Mouse (Mus musculus): Measurements from ENCODE around the gene Trpm8.

The Trpm8 gene

DNA sequence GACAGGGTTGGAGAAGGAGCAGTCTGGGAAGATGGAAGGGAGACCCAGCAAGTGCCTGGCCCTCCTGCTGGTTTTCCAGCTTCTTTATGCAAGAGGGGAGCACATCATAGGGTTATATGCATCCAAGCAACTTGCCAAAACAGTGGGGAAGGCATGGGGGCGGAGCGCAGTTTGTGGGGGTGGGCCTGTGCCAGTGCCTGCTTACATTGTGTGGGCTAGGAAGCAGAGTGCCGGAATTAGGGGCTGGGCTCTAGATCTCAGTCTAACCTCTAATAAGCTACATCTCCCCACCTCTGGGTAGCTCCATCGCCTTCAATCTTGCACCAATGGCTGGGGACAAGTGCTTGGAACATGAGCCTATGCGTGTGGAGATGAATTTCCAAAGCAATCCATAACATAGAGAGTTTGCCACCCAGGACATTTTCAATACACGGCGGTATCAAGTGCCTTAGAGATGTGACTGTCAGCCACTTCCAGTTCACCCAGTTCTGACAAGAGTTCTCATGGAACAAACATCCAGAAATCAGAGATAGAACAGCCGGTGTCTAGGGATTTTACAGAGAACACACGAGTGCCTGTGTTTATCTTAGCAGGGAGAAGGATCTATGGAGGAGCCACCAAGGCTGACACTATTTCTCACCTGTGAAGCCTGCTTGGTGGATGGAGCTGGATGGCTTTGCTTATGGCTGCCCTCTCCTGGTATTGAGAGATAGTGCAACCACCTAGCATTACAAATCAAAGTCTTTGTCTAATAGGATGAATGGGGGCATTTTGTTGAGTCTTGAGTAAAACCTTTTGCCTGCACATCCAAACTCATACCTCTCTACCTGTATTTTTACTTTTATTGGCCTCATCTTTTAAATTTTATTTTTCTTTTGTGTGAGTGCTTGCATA lies 23.9 kb downstream of the Trpm8 start:
- TF ChIP-seq NANOG (IDR thresholded peaks at IDR 0.05; ENCODE audit: borderline replicate concordance, low read length) (no peak), CTCF (conservative IDR thresholded peaks at IDR 0.05; ENCODE audit: low read length) (peak; percentile 81), POU5F1 (IDR thresholded peaks at IDR 0.05; ENCODE audit: borderline replicate concordance, low read length) (no peak)
- Histone ChIP-seq H3K9me3 (ENCODE audit: low read length) (no peaks in the 10 kb centered on the region), H3K27me3 (ENCODE audit: insufficient read depth, low read length) (peaks cover 11% of the 10 kb centered on the region), H3K4me3 (replicated peaks; ENCODE audit: low read length) (no peak overlapping the region), H3K4me1 (replicated peaks; ENCODE audit: low read depth, low read length) (no peaks in the 10 kb centered on the region), H3K36me3 (ENCODE audit: insufficient read depth, low read length) (no peaks in the 10 kb centered on the region)

DNA sequence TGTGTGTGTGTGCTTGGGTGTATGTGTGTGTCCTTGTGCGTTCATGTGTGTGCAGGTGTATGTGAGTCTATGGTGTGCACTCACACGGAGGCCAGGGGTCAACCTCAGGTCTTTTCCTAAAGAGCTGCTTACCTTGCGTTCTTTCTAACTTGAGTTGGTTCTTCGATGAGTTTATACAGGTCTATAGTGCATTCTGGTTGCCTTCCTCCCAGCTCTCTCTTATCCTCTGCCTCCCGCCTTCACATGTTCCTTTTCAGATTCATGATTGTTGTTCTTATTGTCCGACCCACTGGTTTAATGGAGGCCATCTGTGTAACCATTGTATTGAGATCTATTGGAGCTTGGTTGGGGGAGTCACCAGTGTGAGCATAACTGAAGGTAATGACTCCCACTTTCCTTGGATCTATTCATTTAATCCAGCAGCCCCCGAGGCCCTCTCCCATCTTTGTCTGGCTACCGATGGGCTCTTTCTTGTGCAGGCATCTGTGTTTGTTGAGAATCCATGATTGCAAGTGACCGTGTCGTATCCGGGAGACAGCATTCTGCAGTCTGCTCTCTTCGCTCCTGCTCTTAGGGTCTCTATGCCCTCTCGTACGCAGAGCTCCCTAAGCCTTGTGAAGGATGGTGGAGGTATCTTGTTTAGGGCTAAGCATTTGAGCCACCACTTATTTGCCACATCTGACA lies 24.7 kb downstream of the Trpm8 start:
- Histone ChIP-seq H3K4me3 (replicated peaks; ENCODE audit: low read length) (no peak overlapping the region), H3K4me1 (replicated peaks; ENCODE audit: low read depth, low read length) (no peaks in the 10 kb centered on the region), H3K27me3 (ENCODE audit: insufficient read depth, low read length) (peaks cover 11% of the 10 kb centered on the region), H3K9me3 (ENCODE audit: low read length) (no peaks in the 10 kb centered on the region), H3K36me3 (ENCODE audit: insufficient read depth, low read length) (no peaks in the 10 kb centered on the region)
- TF ChIP-seq POU5F1 (IDR thresholded peaks at IDR 0.05; ENCODE audit: borderline replicate concordance, low read length) (no peak), CTCF (conservative IDR thresholded peaks at IDR 0.05; ENCODE audit: low read length) (no peak), NANOG (IDR thresholded peaks at IDR 0.05; ENCODE audit: borderline replicate concordance, low read length) (no peak)

DNA sequence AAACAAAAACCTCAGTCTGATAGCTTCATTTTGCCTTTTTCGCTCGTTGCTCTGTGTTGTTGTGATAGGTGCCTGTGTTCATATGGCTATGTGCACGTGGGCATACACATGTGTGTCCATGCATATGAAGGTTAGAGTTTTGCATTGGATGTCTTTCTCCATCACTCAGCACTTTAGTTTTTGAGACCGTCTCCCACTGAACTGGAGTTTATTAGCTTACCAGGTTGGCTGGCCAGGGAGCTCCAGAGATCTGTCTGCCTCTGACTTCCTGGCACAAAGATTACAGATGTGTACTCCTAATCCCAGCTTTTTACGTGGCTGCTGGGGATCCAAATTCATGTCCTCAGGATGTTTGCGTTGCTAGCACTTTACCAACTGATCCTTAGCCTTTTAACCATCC lies 26.3 kb downstream of the Trpm8 start:
- Histone ChIP-seq H3K9me3 (ENCODE audit: low read length) (no peaks in the 10 kb centered on the region), H3K27me3 (ENCODE audit: insufficient read depth, low read length) (peaks cover 11% of the 10 kb centered on the region), H3K4me3 (replicated peaks; ENCODE audit: low read length) (no peak overlapping the region), H3K4me1 (replicated peaks; ENCODE audit: low read depth, low read length) (no peaks in the 10 kb centered on the region), H3K36me3 (ENCODE audit: insufficient read depth, low read length) (no peaks in the 10 kb centered on the region)
- TF ChIP-seq POU5F1 (IDR thresholded peaks at IDR 0.05; ENCODE audit: borderline replicate concordance, low read length) (no peak), CTCF (conservative IDR thresholded peaks at IDR 0.05; ENCODE audit: low read length) (no peak), NANOG (IDR thresholded peaks at IDR 0.05; ENCODE audit: borderline replicate concordance, low read length) (no peak)

DNA sequence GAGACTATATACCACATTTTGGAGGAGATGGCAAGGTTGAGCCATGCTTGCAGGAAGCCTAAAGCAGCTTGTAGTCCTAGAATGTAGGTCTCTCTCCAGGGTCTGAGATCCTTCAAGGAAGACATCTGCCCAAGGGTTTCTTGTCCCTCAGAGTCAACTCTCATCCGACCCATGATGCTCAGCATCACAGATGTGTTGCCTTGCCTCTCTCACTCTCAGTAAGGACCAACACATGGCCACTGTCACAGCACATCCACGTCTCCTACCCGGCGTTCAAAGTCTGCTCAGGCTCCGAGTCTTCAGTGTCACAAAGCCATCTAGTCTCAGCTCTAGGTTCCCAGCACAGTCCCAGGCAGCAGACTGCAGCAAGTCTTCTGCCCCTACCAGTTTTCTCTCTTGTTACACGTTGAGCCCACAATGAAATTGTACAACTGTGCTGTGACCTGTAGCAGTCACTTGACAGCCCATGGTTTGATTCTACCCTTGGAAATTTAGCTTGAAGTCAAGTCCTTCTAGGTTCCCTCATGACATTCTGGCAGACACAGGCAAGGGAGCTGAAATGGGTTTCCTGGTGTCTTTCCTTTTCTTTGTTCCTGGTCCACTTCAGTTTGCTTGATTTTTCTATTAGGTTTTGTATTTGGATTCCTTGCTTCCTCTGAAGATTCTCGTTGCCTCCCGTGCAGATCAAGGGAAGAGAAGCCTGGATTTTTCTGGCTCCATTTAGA lies 27.0 kb downstream of the Trpm8 start:
- TF ChIP-seq NANOG (IDR thresholded peaks at IDR 0.05; ENCODE audit: borderline replicate concordance, low read length), result no peak
- H3K36me3 ChIP-seq (ENCODE audit: insufficient read depth, low read length), result no peaks in the 10 kb centered on the region
- H3K4me3 ChIP-seq (replicated peaks; ENCODE audit: low read length), result no peak overlapping the region
- no peaks in the 10 kb centered on the region for H3K9me3 ChIP-seq (ENCODE audit: low read length)
- peaks cover 11% of the 10 kb centered on the region for H3K27me3 ChIP-seq (ENCODE audit: insufficient read depth, low read length)
- no peaks in the 10 kb centered on the region for H3K4me1 ChIP-seq (replicated peaks; ENCODE audit: low read depth, low read length)

DNA sequence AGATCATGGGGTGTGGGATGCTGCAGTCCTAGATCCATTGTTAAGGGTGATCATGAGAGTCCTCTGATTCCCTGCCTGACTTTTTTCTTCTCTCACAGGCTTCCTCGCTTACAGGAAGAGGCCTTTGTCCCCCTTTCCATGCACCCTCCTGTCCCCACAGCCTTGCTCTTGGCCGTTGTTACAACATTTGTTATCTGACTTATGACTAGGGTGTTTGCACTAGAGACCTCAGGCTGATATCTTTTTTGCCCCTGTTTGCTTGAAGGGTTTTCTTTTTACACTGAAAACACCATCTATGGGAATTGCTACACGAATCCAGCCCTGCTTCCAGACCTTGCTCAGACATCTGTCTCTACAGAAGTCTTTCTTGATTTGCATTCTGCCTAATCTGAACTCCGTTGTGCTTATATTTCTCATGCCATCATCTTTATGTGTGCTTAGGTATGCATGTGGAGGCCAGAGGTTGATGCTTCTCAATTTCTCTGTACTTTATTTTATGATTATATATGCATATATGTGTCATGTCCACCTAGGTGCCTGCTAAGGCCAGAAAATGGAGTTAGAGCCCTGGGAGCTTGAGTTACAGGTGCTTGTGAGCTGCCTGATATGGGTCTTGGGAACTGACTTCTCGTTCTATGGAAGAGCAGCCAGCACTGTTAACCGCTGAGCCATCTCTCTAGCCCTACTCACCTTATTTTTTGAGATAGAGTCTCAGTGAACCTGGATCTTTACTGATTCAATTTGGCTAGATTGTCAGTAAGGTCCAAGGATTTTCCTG lies 27.7 kb downstream of the Trpm8 start:
- no peaks in the 10 kb centered on the region for H3K36me3 ChIP-seq (ENCODE audit: insufficient read depth, low read length)

DNA sequence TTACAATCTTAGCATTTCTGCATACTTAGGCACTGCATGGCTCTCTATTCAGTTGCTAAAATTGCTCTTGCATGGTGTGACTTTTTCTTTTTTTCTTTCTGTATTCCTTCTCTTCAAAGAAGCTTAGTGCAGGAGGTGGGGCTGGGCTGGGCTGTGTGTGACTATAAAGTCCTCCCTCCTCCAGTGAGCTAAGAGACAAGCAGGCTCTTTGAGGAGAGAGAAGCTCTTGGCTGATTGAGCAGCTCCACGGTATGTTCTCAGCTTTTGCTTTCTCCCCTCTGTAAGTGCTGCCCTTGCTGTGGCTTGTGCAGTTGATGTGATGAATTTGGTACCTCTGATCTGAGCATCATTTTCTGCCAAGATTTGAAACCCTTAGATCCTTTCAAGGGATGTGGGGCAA lies 29.1 kb downstream of the Trpm8 start:
- H3K4me3 ChIP-seq (replicated peaks; ENCODE audit: low read length), result no peak overlapping the region
- H3K36me3 ChIP-seq (ENCODE audit: insufficient read depth, low read length), result no peaks in the 10 kb centered on the region
- TF ChIP-seq POU5F1 (IDR thresholded peaks at IDR 0.05; ENCODE audit: borderline replicate concordance, low read length), result no peak
- TF ChIP-seq CTCF (conservative IDR thresholded peaks at IDR 0.05; ENCODE audit: low read length), result no peak
- TF ChIP-seq NANOG (IDR thresholded peaks at IDR 0.05; ENCODE audit: borderline replicate concordance, low read length), result no peak
- no peaks in the 10 kb centered on the region for H3K9me3 ChIP-seq (ENCODE audit: low read length)
- H3K4me1 ChIP-seq (replicated peaks; ENCODE audit: low read depth, low read length), result no peaks in the 10 kb centered on the region
- H3K27me3 ChIP-seq (ENCODE audit: insufficient read depth, low read length), result no peaks in the 10 kb centered on the region

More for the DNA sequence above, 27.7 kb downstream of the Trpm8 start:
- peaks cover 9% of the 10 kb centered on the region for H3K27me3 ChIP-seq (ENCODE audit: insufficient read depth, low read length)
- no peak overlapping the region for H3K4me3 ChIP-seq (replicated peaks; ENCODE audit: low read length)
- H3K4me1 ChIP-seq (replicated peaks; ENCODE audit: low read depth, low read length), result no peaks in the 10 kb centered on the region
- TF ChIP-seq POU5F1 (IDR thresholded peaks at IDR 0.05; ENCODE audit: borderline replicate concordance, low read length) (no peak), CTCF (conservative IDR thresholded peaks at IDR 0.05; ENCODE audit: low read length) (no peak), NANOG (IDR thresholded peaks at IDR 0.05; ENCODE audit: borderline replicate concordance, low read length) (no peak)
- H3K9me3 ChIP-seq (ENCODE audit: low read length), result no peaks in the 10 kb centered on the region

DNA sequence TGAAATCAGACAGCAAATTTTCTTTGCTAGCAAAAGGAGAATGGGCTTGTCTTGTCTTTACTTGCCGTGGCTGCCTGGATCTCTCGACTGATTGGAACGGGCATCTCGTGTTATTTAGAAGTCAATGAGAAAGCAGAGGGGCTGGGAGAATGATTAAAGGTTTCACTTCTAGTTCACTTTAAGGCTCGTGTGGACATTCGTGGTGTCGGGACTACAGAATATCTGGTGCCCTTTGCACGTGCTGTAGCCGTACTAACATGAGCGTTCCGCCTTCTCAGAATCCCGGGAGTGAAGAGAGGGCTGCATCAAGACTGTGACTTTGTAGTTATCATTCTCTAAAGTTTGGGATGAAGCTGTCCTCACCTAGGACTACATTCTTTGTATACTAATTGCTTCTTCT lies 29.7 kb downstream of the Trpm8 start:
- Histone ChIP-seq H3K27me3 (ENCODE audit: insufficient read depth, low read length) (no peaks in the 10 kb centered on the region), H3K9me3 (ENCODE audit: low read length) (no peaks in the 10 kb centered on the region), H3K4me3 (replicated peaks; ENCODE audit: low read length) (no peak overlapping the region), H3K4me1 (replicated peaks; ENCODE audit: low read depth, low read length) (no peaks in the 10 kb centered on the region), H3K36me3 (ENCODE audit: insufficient read depth, low read length) (no peaks in the 10 kb centered on the region)
- no peak for TF ChIP-seq NANOG (IDR thresholded peaks at IDR 0.05; ENCODE audit: borderline replicate concordance, low read length)

DNA sequence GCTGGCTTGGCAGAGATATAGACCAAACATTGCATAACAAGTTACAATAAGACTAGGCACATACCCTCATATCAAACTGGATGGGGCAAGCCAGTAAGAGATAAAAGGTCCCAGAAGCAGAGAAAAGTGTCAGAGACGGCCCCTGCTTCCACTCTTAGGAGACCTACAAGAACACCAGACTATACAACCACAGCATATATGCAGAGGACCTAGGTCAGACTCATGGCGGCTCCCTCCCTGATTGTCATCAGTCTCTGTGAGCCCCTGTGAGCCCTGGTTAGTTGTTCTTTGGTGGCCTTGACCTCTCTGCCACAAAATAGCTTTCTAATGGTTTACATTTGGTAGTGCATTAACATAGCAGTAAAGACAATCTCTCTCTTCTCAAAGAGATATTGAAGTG lies 31.6 kb downstream of the Trpm8 start:
- no peak overlapping the region for H3K4me3 ChIP-seq (replicated peaks; ENCODE audit: low read length)
- no peak for TF ChIP-seq NANOG (IDR thresholded peaks at IDR 0.05; ENCODE audit: borderline replicate concordance, low read length)
- no peak for TF ChIP-seq POU5F1 (IDR thresholded peaks at IDR 0.05; ENCODE audit: borderline replicate concordance, low read length)
- no peak for TF ChIP-seq CTCF (conservative IDR thresholded peaks at IDR 0.05; ENCODE audit: low read length)
- no peaks in the 10 kb centered on the region for H3K27me3 ChIP-seq (ENCODE audit: insufficient read depth, low read length)
- H3K4me1 ChIP-seq (replicated peaks; ENCODE audit: low read depth, low read length), result no peaks in the 10 kb centered on the region
- H3K36me3 ChIP-seq (ENCODE audit: insufficient read depth, low read length), result no peaks in the 10 kb centered on the region
- H3K9me3 ChIP-seq (ENCODE audit: low read length), result no peaks in the 10 kb centered on the region

Data from E14TG2a.4 (cell line).